Mouse (Mus musculus): ENCODE results near the gene Pacsin2.

GRCm38 (mm10) chr15:83410735-83411134 lies 53.7 kb downstream of the Pacsin2 start:
- TF ChIP-seq ZNF384 (IDR thresholded peaks at IDR 0.05; ENCODE audit: low read depth, low read length) (no peak), MAX (IDR thresholded peaks at IDR 0.05; ENCODE audit: low read length) (no peak), POLR2A (IDR thresholded peaks at IDR 0.05; ENCODE audit: low read depth, low read length) (no peak), CTCF (conservative IDR thresholded peaks at IDR 0.05 in 1 of 2, IDR thresholded peaks at IDR 0.05 in 1 of 2; ENCODE audit: low read depth in 2 of 2, low read length in 2 of 2) (no peak)

Measured in CH12.LX (cell line).